Mouse (Mus musculus) right cerebral cortex, postnatal 14 days (tissue): Measurements from ENCODE around the gene Rhobtb1.

Experiments
- DNase-seq: peaks from one replicate; pipeline ENCODE4 v3.0.0; 2022

Gene Rhobtb1

GRCm38 (mm10) chr10:69278764-69279606, 127.8 kb downstream of the Rhobtb1 start:
- no peak for DNase-seq

GRCm38 (mm10) chr10:69279607-69279978, 128.4 kb downstream of the Rhobtb1 start:
- DNase-seq: no peak

GRCm38 (mm10) chr10:69286939-69287338, 135.7 kb downstream of the Rhobtb1 start:
- no peak for DNase-seq

- DNase-seq: no peak
Observed at GRCm38 (mm10) chr10:69288086-69288485, 136.9 kb downstream of the Rhobtb1 start.

- no peak for DNase-seq
Observed at GRCm38 (mm10) chr10:69288720-69289119, 137.5 kb downstream of the Rhobtb1 start.

- no peak for DNase-seq
Observed at GRCm38 (mm10) chr10:69290736-69291135, 139.5 kb downstream of the Rhobtb1 start.

GRCm38 (mm10) chr10:69295919-69296318, 144.7 kb downstream of the Rhobtb1 start:
- DNase-seq: no peak

- DNase-seq: no peak
Observed at GRCm38 (mm10) chr10:69299985-69300384, 148.8 kb downstream of the Rhobtb1 start.

GRCm38 (mm10) chr10:69302667-69303066, 151.4 kb downstream of the Rhobtb1 start:
- DNase-seq: no peak

- DNase-seq: no peak
Observed at GRCm38 (mm10) chr10:69304819-69305218, 153.6 kb downstream of the Rhobtb1 start.

GRCm38 (mm10) chr10:69305600-69305999, 154.4 kb downstream of the Rhobtb1 start:
- no peak for DNase-seq

- DNase-seq: peak; percentile 38
Observed at GRCm38 (mm10) chr10:69306205-69306604, 155.0 kb downstream of the Rhobtb1 start.

- DNase-seq: peak; percentile 55
Observed at GRCm38 (mm10) chr10:69307067-69307466, 155.8 kb downstream of the Rhobtb1 start.

- no peak for DNase-seq
Observed at GRCm38 (mm10) chr10:69309109-69309508, 157.9 kb downstream of the Rhobtb1 start.

- DNase-seq: no peak
Observed at GRCm38 (mm10) chr10:69311867-69312266, 160.6 kb downstream of the Rhobtb1 start.

GRCm38 (mm10) chr10:69313944-69314343, 162.7 kb downstream of the Rhobtb1 start:
- DNase-seq: no peak

GRCm38 (mm10) chr10:69318514-69318913, 167.3 kb downstream of the Rhobtb1 start:
- DNase-seq: no peak

- DNase-seq: peak; percentile 88
Observed at GRCm38 (mm10) chr10:69320667-69321518, 169.7 kb downstream of the Rhobtb1 start.

- DNase-seq: no peak
Observed at GRCm38 (mm10) chr10:69321519-69322035, 170.3 kb downstream of the Rhobtb1 start.

GRCm38 (mm10) chr10:69323986-69324385, 172.8 kb downstream of the Rhobtb1 start:
- DNase-seq: no peak

- no peak for DNase-seq
Observed at GRCm38 (mm10) chr10:69324816-69325215, 173.6 kb downstream of the Rhobtb1 start.

GRCm38 (mm10) chr10:69326433-69326832, 175.2 kb downstream of the Rhobtb1 start:
- peak; percentile 30 for DNase-seq

- DNase-seq: no peak
Observed at GRCm38 (mm10) chr10:69327362-69327761, 176.1 kb downstream of the Rhobtb1 start.
